Mouse (Mus musculus): ENCODE data around the gene Srek1ip1. TPM values are rescaled to one million over a fixed set of nuclear protein-coding genes. Genes with fewer than 3 reads are reported as not detected.
A peak's percentile ranks its signal among the peaks of the same experiment; 100 is the strongest.

Srek1ip1 gene
- polyA plus RNA-seq, 1 experiment from 2014 or later: 18.7 TPM

- H3K4me1 ChIP-seq (ENCODE audit: control insufficient read depth, insufficient read depth, low read length): no peaks in the 10 kb centered on the region
- no peaks in the 10 kb centered on the region for H3K27me3 ChIP-seq (ENCODE audit: control insufficient read depth, insufficient read depth, low read length)
- DNase-seq (ENCODE audit: low spot score): peak; percentile 73
- H3K9ac ChIP-seq (ENCODE audit: low read length): peak within 1 kb of the TSS; percentile 42
- WGBS: 5% methylated on average over 38 of the region's 38 CpGs
- no peak within 1 kb of the TSS for H3K27ac ChIP-seq (ENCODE audit: low read depth, low read length)
- no peaks in the 10 kb centered on the region for H3K36me3 ChIP-seq (ENCODE audit: control insufficient read depth, insufficient read depth, low read length)
- H3K4me3 ChIP-seq (ENCODE audit: low read depth, low read length): peak within 1 kb of the TSS; percentile 38
- peak; percentile 70 for ATAC-seq (ENCODE audit: insufficient read depth, low FRiP score, low TSS enrichment)
- no peaks in the 10 kb centered on the region for H3K9me3 ChIP-seq (ENCODE audit: control insufficient read depth, low read length)
- H3K4me2 ChIP-seq (ENCODE audit: low read depth): peak within 1 kb of the TSS; percentile 72
Measured at GRCm38 (mm10) chr13:104863127-104863979, 71.1 kb downstream of the Srek1ip1 start, which contains the start of gene Shisal2b. Gene Shisal2b (minus strand): TSS chr13:104863893.

- Histone ChIP-seq H3K4me3 (ENCODE audit: low read depth, low read length) (no peak overlapping the region), H3K4me2 (ENCODE audit: low read depth) (no peak overlapping the region), H3K27me3 (ENCODE audit: control insufficient read depth, insufficient read depth, low read length) (no peaks in the 10 kb centered on the region), H3K4me1 (ENCODE audit: control insufficient read depth, insufficient read depth, low read length) (no peaks in the 10 kb centered on the region), H3K9me3 (ENCODE audit: control insufficient read depth, low read length) (no peaks in the 10 kb centered on the region), H3K27ac (ENCODE audit: low read depth, low read length) (no peak overlapping the region), H3K9ac (ENCODE audit: low read length) (no peak overlapping the region), H3K36me3 (ENCODE audit: control insufficient read depth, insufficient read depth, low read length) (no peaks in the 10 kb centered on the region)
- DNase-seq (ENCODE audit: low spot score) (no peak), ATAC-seq (ENCODE audit: insufficient read depth, low FRiP score, low TSS enrichment) (no peak)
- 88% methylated on average over 5 of the region's 5 CpGs for WGBS
Measured at GRCm38 (mm10) chr13:104866726-104867125, 74.4 kb downstream of the Srek1ip1 start.

DNA sequence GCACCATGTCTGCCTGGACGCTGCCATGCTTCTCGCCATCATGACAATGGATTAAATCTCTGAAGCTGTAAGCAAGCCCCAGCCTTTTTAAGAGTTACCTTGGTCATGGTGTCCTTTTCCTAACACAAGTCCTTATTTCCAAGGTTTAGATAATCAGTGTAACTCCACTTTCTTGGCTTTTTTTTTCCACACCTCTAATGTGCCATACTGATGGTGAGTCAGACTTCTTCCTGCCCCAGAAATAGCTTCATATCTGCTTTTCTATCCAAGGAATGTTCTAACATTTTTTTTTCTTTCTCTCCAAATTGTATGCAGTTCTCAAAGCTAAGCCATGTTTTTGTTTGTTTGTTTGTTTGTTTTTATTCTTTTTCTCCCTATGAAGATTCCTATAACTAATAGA lies 77.6 kb downstream of the Srek1ip1 start:
- no peak for ATAC-seq (ENCODE audit: insufficient read depth, low FRiP score, low TSS enrichment)
- Histone ChIP-seq H3K27ac (ENCODE audit: low read depth, low read length) (no peak overlapping the region), H3K36me3 (ENCODE audit: control insufficient read depth, insufficient read depth, low read length) (no peaks in the 10 kb centered on the region), H3K4me3 (ENCODE audit: low read depth, low read length) (no peak overlapping the region), H3K4me2 (ENCODE audit: low read depth) (no peak overlapping the region), H3K27me3 (ENCODE audit: control insufficient read depth, insufficient read depth, low read length) (no peaks in the 10 kb centered on the region), H3K9ac (ENCODE audit: low read length) (no peak overlapping the region), H3K9me3 (ENCODE audit: control insufficient read depth, low read length) (no peaks in the 10 kb centered on the region), H3K4me1 (ENCODE audit: control insufficient read depth, insufficient read depth, low read length) (no peaks in the 10 kb centered on the region)
- WGBS: 98% methylated on average over 2 of the region's 2 CpGs
- no peak for DNase-seq (ENCODE audit: low spot score)

- ATAC-seq (ENCODE audit: insufficient read depth, low FRiP score, low TSS enrichment): no peak
- WGBS: 74% methylated on average over 4 of the region's 4 CpGs
- no peaks in the 10 kb centered on the region for H3K9me3 ChIP-seq (ENCODE audit: control insufficient read depth, low read length)
Measured at GRCm38 (mm10) chr13:104878508-104878907, 86.2 kb downstream of the Srek1ip1 start.

GRCm38 (mm10) chr13:104883566-104884249 lies 91.4 kb downstream of the Srek1ip1 start:
- no peak overlapping the region for H3K4me2 ChIP-seq (ENCODE audit: low read depth)

More at GRCm38 (mm10) chr13:104878508-104878907, 86.2 kb downstream of the Srek1ip1 start:
- no peaks in the 10 kb centered on the region for H3K36me3 ChIP-seq (ENCODE audit: control insufficient read depth, insufficient read depth, low read length)
- DNase-seq (ENCODE audit: low spot score): no peak
- no peak overlapping the region for H3K27ac ChIP-seq (ENCODE audit: low read depth, low read length)
- no peak overlapping the region for H3K9ac ChIP-seq (ENCODE audit: low read length)
- H3K4me1 ChIP-seq (ENCODE audit: control insufficient read depth, insufficient read depth, low read length): no peaks in the 10 kb centered on the region
- H3K4me3 ChIP-seq (ENCODE audit: low read depth, low read length): no peak overlapping the region
- H3K27me3 ChIP-seq (ENCODE audit: control insufficient read depth, insufficient read depth, low read length): no peaks in the 10 kb centered on the region
- H3K4me2 ChIP-seq (ENCODE audit: low read depth): no peak overlapping the region

GRCm38 (mm10) chr13:104886308-104887032 lies 94.2 kb downstream of the Srek1ip1 start:
- Histone ChIP-seq H3K4me1 (ENCODE audit: control insufficient read depth, insufficient read depth, low read length) (no peaks in the 10 kb centered on the region), H3K9me3 (ENCODE audit: control insufficient read depth, low read length) (no peaks in the 10 kb centered on the region), H3K4me2 (ENCODE audit: low read depth) (no peak overlapping the region), H3K27me3 (ENCODE audit: control insufficient read depth, insufficient read depth, low read length) (no peaks in the 10 kb centered on the region), H3K36me3 (ENCODE audit: control insufficient read depth, insufficient read depth, low read length) (no peaks in the 10 kb centered on the region), H3K4me3 (ENCODE audit: low read depth, low read length) (no peak overlapping the region), H3K27ac (ENCODE audit: low read depth, low read length) (no peak overlapping the region), H3K9ac (ENCODE audit: low read length) (no peak overlapping the region)
- DNase-seq (ENCODE audit: low spot score) (no peak), ATAC-seq (ENCODE audit: insufficient read depth, low FRiP score, low TSS enrichment) (no peak)
- 81% methylated on average over 8 of the region's 8 CpGs for WGBS

More at GRCm38 (mm10) chr13:104883566-104884249, 91.4 kb downstream of the Srek1ip1 start:
- no peaks in the 10 kb centered on the region for H3K9me3 ChIP-seq (ENCODE audit: control insufficient read depth, low read length)
- WGBS: 29% methylated on average over 11 of the region's 16 CpGs
- no peaks in the 10 kb centered on the region for H3K27me3 ChIP-seq (ENCODE audit: control insufficient read depth, insufficient read depth, low read length)
- H3K9ac ChIP-seq (ENCODE audit: low read length): no peak overlapping the region
- no peak overlapping the region for H3K4me3 ChIP-seq (ENCODE audit: low read depth, low read length)
- peak; percentile 27; the same call in 1 of the 2 replicates for ATAC-seq (ENCODE audit: insufficient read depth, low FRiP score, low TSS enrichment)
- H3K36me3 ChIP-seq (ENCODE audit: control insufficient read depth, insufficient read depth, low read length): no peaks in the 10 kb centered on the region
- no peak overlapping the region for H3K27ac ChIP-seq (ENCODE audit: low read depth, low read length)
- no peaks in the 10 kb centered on the region for H3K4me1 ChIP-seq (ENCODE audit: control insufficient read depth, insufficient read depth, low read length)
- no peak for DNase-seq (ENCODE audit: low spot score)

Other genes starting within 250 kb of the Srek1ip1 start
- 29.6 and 34.3 TPM in 2 replicates for gene Cwc27, start 24.7 kb downstream of the Srek1ip1 start, polyA plus RNA-seq (2014; fragmentation: Nextera tagmentation; extraction: Ambion mirVana)
- gene Shisal2b, start 71.4 kb downstream of the Srek1ip1 start, polyA plus RNA-seq (2014; fragmentation: Nextera tagmentation; extraction: Ambion mirVana): 0.17 TPM in 1 of 2 replicates, not detected in the other

Data from neural tube, embryonic 11.5 days (tissue).